ENCODE assay signal across 8 mouse cellular contexts in the genomic region with DNA sequence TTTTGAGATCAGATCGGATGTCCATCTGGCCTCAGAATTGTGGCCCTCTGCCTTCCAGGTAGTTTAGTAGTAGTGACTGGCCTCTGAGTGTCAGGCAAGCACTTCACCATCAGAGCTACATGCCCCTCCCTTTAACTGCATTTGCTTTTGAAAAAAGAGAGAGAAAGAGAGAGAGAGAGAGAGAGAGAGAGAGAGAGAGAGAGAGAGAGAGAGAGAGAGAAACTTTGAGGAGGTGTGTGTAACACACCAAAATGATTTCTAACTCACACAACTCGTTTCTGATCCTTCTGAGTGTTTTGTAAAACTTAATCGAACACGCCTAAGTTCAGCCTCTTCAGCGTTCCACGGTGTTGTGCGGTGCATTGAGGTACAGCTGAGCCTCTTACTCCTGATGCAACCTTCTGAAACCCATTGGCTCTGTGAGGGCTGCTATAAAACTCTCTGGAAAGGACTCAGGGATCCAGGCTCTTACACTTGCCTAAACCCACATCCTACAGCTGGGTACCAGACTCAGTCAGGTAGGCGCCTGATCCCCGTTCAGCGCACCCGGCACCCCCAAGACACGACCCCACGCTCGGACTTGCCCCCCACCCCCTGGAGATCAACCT. TPM values are rescaled to one million over a fixed set of nuclear protein-coding genes. Genes with fewer than 3 reads are reported as not detected.
DNase-seq lines count a peak whose midpoint lies in the region; ATAC-seq and TF ChIP-seq lines count a peak whose summit lies in the region.

No protein-coding gene starts in this region.

- H3K9ac ChIP-seq in lung, postnatal 0 days (replicated peaks; ENCODE audit: low read depth) = no peak overlapping the region
- H3K9ac ChIP-seq in forebrain, embryonic 12.5 days = 0 out of 2 replicates have a peak overlapping the region, but pooled peaks have one; percentile 12
- no peak overlapping the region for H3K9ac ChIP-seq in liver, embryonic 12.5 days
- peak overlapping the region; percentile 19; the same call in 1 of the 2 replicates for H3K9ac ChIP-seq in stomach, embryonic 16.5 days (ENCODE audit: low read length)

- no peaks in the 10 kb centered on the region for H3K9me3 ChIP-seq in lung, postnatal 0 days (ENCODE audit: low read length)
- no peaks in the 10 kb centered on the region for H3K9me3 ChIP-seq in forebrain, embryonic 12.5 days
- H3K9me3 ChIP-seq in liver, embryonic 12.5 days (replicated peaks) = no peaks in the 10 kb centered on the region
- H3K9me3 ChIP-seq in stomach, embryonic 16.5 days (replicated peaks; ENCODE audit: control insufficient read depth, low read length) = no peaks in the 10 kb centered on the region

- no peak for TF ChIP-seq CTCF in lung, postnatal 0 days (IDR thresholded peaks at IDR 0.05)
- no peak for TF ChIP-seq CTCF in left cerebral cortex, adult 2 months (IDR thresholded peaks at IDR 0.05)

- 6% methylated on average over 14 of the region's 14 CpGs for WGBS in lung, postnatal 0 days
- 3% methylated on average over 14 of the region's 14 CpGs for WGBS in forebrain, embryonic 12.5 days
- WGBS in liver, embryonic 12.5 days (ENCODE audit: insufficient replicate concordance) = 6% methylated on average over 14 of the region's 14 CpGs
- WGBS in stomach, embryonic 16.5 days = 4% methylated on average over 14 of the region's 14 CpGs

- peak overlapping the region; percentile 25; the same call in 1 of the 2 replicates for H3K4me2 ChIP-seq in lung, postnatal 0 days (replicated peaks; ENCODE audit: low read depth, low read length)
- H3K4me2 ChIP-seq in forebrain, embryonic 12.5 days = peak overlapping the region; percentile 42
- peak overlapping the region; percentile 39 for H3K4me2 ChIP-seq in liver, embryonic 12.5 days
- H3K4me2 ChIP-seq in stomach, embryonic 16.5 days (ENCODE audit: low read depth, low read length) = peak overlapping the region; percentile 51

- TF ChIP-seq EP300 in lung, postnatal 0 days (IDR thresholded peaks at IDR 0.05) = no peak

- intact Hi-C loops in left cerebral cortex, adult 2 months (cut with DNase I) = no loop called here

- H3K36me3 ChIP-seq in lung, postnatal 0 days (ENCODE audit: insufficient read depth, low read length) = no peaks in the 10 kb centered on the region
- no peaks in the 10 kb centered on the region for H3K36me3 ChIP-seq in forebrain, embryonic 12.5 days (replicated peaks)
- H3K36me3 ChIP-seq in liver, embryonic 12.5 days = no peaks in the 10 kb centered on the region
- H3K36me3 ChIP-seq in stomach, embryonic 16.5 days (ENCODE audit: control insufficient read depth, insufficient read depth, low read length) = no peaks in the 10 kb centered on the region

- H3K27ac ChIP-seq in lung, postnatal 0 days (ENCODE audit: low read length) = no peak overlapping the region
- H3K27ac ChIP-seq in forebrain, embryonic 12.5 days = no peak overlapping the region
- no peak overlapping the region for H3K27ac ChIP-seq in liver, embryonic 12.5 days
- H3K27ac ChIP-seq in stomach, embryonic 16.5 days (ENCODE audit: low read length) = no peak overlapping the region
- no peak overlapping the region for H3K27ac ChIP-seq in left cerebral cortex, adult 2 months

- H3K4me1 ChIP-seq in lung, postnatal 0 days (ENCODE audit: insufficient read depth, low read depth, low read length) = no peaks in the 10 kb centered on the region
- peaks cover 18% of the 10 kb centered on the region for H3K4me1 ChIP-seq in forebrain, embryonic 12.5 days
- H3K4me1 ChIP-seq in liver, embryonic 12.5 days = peaks cover 26% of the 10 kb centered on the region
- H3K4me1 ChIP-seq in stomach, embryonic 16.5 days (ENCODE audit: control insufficient read depth, insufficient read depth, low read length) = peaks cover 14% of the 10 kb centered on the region

- 0 out of 2 replicates have a peak overlapping the region, but pooled peaks have one; percentile 3 for H3K4me3 ChIP-seq in lung, postnatal 0 days (ENCODE audit: low read depth, low read length)
- peak overlapping the region; percentile 26 for H3K4me3 ChIP-seq in forebrain, embryonic 12.5 days (replicated peaks)
- H3K4me3 ChIP-seq in liver, embryonic 12.5 days = peak overlapping the region; percentile 25; the same call in 1 of the 2 replicates
- peak overlapping the region; percentile 39 for H3K4me3 ChIP-seq in stomach, embryonic 16.5 days (replicated peaks; ENCODE audit: low read length)
- no peak overlapping the region for H3K4me3 ChIP-seq in left cerebral cortex, adult 2 months

- no peak for ATAC-seq in lung, postnatal 0 days
- no peak for ATAC-seq in forebrain, embryonic 12.5 days (ENCODE audit: low FRiP score)
- no peak for ATAC-seq in liver, embryonic 12.5 days
- no peak for ATAC-seq in stomach, embryonic 16.5 days (ENCODE audit: insufficient read depth, low FRiP score)

- no peak for DNase-seq in lung, postnatal 0 days (ENCODE audit: low spot score)
- DNase-seq in lung, postnatal 36 days = no peak
- DNase-seq in layer of hippocampus, postnatal 36 days = no peak
- DNase-seq in left cerebral cortex, adult 2 months (ENCODE audit: extremely low spot score in 1 of 2, low spot score in 2 of 2) = no peak
- DNase-seq in cerebellum, postnatal 10 days = no peak

- H3K27me3 ChIP-seq in lung, postnatal 0 days (replicated peaks; ENCODE audit: insufficient read depth, low read length) = peaks cover 22% of the 10 kb centered on the region
- H3K27me3 ChIP-seq in forebrain, embryonic 12.5 days = peaks cover 87% of the 10 kb centered on the region
- H3K27me3 ChIP-seq in liver, embryonic 12.5 days (replicated peaks) = peaks cover 85% of the 10 kb centered on the region
- peaks cover 41% of the 10 kb centered on the region for H3K27me3 ChIP-seq in stomach, embryonic 16.5 days (ENCODE audit: control insufficient read depth, insufficient read depth, low read length)

RNA-seq across cellular contexts. Expression of gene B4galnt2, which starts 0.6 kb away (rescaled TPM):
- polyA plus RNA-seq in lung, postnatal 0 days (2015; fragmentation: Nextera tagmentation; extraction: Ambion mirVana) = not detected in 2 replicates
- not detected in 2 replicates for polyA plus RNA-seq in forebrain, embryonic 12.5 days (2016; fragmentation: Nextera tagmentation; extraction: Ambion mirVana)
- 0.39 and 0.51 TPM in 2 replicates for polyA plus RNA-seq in liver, embryonic 12.5 days (2016; fragmentation: Nextera tagmentation; extraction: Ambion mirVana)
- polyA plus RNA-seq in stomach, embryonic 16.5 days (2015; fragmentation: Nextera tagmentation; extraction: Ambion mirVana) = 3.0 and 4.5 TPM in 2 replicates
- not detected for total RNA-seq in layer of hippocampus, postnatal 36 days (2021)
- total RNA-seq in left cerebral cortex, adult 2 months (2021) = not detected

Comparison
In these comparisons a context has a peak if more than half of its experiments do, and no peak if none do; other contexts are left out.
1. H3K9ac ChIP-seq: peak in forebrain, embryonic 12.5 days (single experiment) and stomach, embryonic 16.5 days (single experiment); none in lung, postnatal 0 days (single experiment) and liver, embryonic 12.5 days (single experiment).
2. Peak in every context shown above with its lines, with median percentiles within 50 percentile points of each other: H3K4me2 ChIP-seq.